In the genomic region with DNA sequence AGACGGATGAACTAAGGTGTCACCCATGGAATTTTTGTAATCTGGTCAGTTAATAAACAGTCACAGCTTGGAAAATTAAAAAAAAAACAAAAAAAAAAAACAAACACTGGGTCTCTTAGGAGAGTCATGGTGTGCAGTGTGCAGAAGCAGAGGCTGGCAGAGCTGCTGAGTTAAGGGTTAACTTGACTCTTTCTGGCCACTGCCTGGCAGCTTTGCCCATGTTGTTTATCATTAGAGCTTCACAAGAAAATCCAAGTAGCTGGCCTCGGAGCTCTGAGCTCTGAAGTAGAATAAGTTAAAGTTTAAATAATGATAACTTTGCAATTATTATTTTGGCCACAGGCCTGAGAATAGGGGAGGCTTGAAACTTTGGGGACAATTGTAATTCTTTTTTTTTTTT, we compare ENCODE assay signal across 1 mouse cellular context. TPM values are rescaled to one million over a fixed set of nuclear protein-coding genes. Genes with fewer than 3 reads are reported as not detected.
"Had no signal": no experiment of that assay in that cellular context is flagged by ENCODE, and none has a peak within 500 bp of the region (broad histone marks: within the 10 kb centered on the region; RNA-seq: fewer than 3 reads in every experiment).

No protein-coding gene starts in this region.

RNA-seq across cellular contexts. Expression of a gene that starts 56.2 kb away (rescaled TPM):
- polyA plus RNA-seq: inflammation-experienced regulatory T-cells, adult 6 months had no signal
